Mouse (Mus musculus) megakaryocyte, embryonic 14.5 days (primary cell): ENCODE data around the gene Sp2.

Experiments used
- FLI1 ChIP-seq: IDR thresholded peaks from 2 replicates; pipeline ENCODE4 v1.6.1; 2012; ENCODE audit warnings: low read length, inconsistent platforms, mixed read lengths
- GATA1 ChIP-seq: IDR thresholded peaks from 3 replicates; pipeline ENCODE4 v1.6.1; 2012; ENCODE audit warnings: mixed read lengths, low read length, inconsistent platforms, borderline replicate concordance

DNA sequence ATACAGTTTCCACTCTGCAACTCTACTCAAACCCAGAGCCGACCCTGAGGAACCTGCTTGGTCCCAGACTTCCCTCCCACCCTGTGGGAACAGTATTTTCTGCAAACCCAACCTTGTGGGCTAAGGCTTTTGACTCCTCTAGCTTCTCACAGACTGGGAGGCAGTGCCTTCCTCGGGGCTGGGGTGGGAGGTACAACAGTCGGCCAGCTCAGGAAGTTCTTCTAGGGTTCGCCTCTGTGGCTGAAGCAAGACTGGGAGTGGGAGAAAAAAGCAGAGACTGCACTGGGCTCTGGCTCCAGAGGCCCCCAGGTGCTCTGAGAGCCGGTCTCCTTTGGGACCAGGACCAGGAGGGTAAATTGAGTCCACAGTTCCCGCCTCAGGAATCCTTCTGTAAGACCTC lies 29.9 kb downstream of the Sp2 start:
- no peak for TF ChIP-seq GATA1
- no peak for TF ChIP-seq FLI1
